Mouse (Mus musculus) thymus, postnatal 36 days (tissue): ENCODE results near the gene Fxyd4.

ENCODE experiments used
- DNase-seq, 2 experiments: peaks; one replicate each; pipeline ENCODE4 v3.0.0; 2022; ENCODE audit warnings: mixed read lengths in 2 of 2

Fxyd4 gene

DNA sequence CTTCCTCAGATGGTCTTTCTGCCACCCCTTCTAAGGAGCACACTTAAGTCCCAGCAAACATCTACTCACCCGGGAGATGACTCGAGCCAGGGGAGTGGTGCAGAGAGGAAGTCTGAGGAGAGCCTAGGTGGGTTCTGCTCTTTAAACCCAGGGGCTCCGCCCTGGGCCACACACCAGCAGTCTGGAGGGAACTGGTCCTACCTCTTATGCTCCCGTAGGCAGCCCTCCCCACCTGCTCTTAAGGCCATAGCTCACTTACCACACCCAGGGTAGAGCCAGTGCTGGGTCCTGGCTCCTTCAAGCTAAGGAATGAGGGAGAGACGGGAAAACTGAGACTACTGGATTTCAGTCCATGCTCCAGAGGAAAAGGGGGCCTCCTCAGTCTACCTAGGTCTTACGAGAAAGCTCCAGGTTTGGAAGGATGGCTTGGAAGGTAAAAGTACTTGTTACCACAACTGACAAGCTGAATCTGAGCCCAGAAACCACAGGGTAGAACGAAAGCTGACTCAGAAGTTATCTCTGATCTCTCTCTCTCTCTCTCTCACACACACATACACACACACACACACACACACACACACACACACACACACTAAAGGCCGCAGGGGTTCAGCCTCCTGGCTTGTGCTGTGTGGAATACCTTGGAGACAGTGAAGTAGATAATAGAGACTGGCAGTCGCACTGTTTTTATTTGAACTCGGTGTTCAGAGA is at the start of gene Fxyd4:
Gene Fxyd4, minus strand, starts transcription at position 471 of the 711 bp plus-strand sequence.
- DNase-seq, result peak in 1 of 2 experiments; percentile 29

DNA sequence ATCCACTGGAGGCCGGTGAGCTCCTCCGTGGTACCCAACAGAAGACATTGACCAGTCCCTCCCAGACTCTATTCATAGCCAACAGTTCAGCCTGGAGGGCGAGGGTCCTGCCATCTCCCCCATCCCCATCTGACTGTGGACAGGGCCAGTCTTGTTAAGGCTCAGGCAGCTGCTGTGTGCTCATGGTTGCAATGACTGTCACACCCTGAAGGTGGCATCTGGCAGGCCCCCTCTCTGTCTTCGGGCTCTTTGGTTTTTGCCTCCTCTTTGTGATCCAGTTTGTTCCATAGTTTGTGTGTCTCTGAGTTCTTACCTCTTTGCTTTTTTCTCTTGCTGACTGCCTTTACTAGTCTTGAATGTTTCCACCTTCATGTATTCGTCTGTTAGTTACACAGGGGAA is 49.7 kb upstream of the Fxyd4 start:
- DNase-seq, result no peak

DNA sequence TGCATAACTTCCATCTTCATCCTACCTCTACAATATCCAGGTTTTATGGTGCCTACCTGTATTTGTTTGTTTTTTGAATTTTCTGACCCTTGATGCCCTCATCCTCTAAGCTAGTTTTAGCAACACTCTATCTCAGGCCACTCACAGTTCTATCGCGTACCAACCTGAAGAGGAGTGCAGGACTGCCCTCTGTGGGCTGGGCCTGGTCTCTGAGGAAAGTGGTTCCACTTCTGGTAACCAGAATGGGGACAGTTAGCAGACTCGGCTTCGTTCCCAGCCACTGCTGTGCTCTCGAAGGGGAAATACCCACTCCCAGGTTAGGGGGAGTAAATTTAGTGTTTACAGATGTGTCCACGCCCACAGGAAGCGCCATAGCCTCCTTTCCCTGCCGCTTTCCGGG is 29.2 kb upstream of the Fxyd4 start:
- DNase-seq, result no peak

DNA sequence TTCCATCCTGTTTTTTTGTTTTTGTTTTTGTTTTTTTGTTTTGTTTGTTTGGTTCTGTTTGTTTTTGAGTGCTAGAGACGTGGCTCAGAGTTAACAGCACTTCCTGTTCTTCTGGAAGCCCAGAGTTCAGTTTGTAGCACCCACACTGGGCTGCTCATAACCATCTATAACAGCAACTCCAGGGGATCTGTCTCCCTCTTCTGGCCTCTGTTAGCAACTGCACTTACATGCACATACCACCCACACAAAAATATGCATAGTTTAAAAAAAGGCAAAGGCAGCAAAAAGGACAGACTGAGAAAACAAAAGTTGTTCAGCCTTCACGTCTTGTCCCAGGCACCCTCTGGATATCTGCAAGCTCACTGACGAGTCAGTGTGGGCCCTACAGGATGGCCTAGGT is 25.7 kb upstream of the Fxyd4 start:
- no peak for DNase-seq

DNA sequence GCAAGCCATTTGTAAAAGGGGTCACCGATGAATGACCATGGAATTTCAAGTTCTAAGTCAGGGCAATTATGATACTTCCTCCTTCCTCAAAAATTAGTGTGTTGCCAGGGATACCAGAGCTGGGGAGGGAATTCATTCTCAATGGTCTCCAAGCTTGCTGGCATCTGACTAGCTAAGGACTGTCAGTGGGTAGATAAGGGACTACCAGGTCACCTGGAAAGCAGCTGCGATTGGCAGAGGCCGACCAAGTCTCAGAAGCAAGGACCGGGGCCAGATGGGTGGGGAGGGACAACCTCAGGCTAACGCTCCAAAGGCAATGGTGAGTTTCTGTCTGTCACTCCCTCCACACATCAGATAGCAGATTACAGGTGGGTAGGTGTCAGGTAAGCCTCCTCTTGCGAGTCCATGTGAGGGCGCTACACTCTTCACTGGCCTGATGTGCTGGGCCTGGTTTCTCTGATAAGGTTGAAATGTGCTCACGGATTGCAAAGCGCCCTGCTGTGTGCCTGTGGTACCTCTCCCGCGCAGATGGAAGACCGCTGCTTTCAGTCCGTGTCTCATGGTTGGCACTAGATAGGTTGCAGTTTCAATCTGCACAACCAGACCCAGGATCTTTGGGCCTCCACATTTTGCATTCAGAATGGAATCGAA is 19.5 kb upstream of the Fxyd4 start:
- DNase-seq, result no peak

DNA sequence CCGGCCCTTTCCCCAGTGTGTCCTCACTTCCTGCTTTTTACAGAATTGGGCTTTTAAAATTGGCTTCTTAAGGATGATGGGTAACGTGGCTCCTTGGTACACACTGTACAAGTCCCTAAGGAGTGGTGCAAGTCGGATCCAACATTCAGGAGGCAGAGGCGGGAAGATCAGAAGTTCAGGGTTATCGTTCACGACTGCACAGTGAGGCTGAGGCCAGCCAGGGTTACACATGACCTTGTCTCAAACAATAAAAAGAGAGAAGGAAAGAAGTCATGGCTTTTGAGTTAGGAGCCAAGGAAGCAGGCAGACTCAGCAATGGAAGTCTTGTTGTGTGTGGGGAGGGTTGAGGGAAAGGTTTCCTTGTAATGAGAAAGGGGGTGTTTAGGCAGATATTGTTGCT is 18.7 kb upstream of the Fxyd4 start:
- no peak for DNase-seq

DNA sequence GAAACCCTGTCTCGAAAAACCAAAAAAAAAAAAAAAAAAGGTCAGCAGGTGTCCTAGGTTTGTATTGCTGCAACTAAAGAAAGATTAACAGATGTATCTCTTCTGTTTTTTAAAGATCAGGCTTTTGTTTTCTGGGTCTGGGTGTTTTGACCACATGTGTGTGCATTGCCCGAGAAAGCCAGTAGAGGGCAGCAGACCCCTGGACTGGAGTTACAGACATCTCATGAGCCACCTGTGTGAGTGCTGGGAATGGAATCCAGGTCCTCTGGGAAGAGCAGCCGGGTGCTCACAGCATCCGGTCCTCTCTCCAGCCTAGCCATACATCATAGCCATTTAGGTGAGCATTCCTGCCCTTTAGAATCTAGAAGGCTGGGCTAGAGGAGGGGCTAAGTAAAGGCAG is 14.8 kb upstream of the Fxyd4 start:
- peak in 1 of 2 experiments; percentile 11 for DNase-seq

DNA sequence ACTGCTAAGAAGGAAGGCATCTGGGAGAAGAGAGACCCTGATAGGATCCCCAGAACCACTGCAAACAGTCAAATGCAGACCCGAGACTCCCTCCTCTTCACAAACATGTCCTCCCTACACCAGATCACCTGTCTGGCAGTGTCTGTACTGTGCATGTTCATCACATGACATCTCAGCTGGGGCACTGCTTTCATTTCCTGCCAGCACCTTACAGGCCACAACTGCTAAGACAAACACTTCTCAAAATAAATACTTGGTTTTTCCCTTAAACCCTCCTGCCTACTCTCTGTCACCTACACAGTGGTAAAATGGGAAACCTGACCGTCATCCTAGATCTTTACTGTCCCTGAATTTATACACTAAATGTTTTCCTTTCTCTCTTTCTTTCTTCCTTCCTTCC is 6.4 kb upstream of the Fxyd4 start:
- no peak for DNase-seq

DNA sequence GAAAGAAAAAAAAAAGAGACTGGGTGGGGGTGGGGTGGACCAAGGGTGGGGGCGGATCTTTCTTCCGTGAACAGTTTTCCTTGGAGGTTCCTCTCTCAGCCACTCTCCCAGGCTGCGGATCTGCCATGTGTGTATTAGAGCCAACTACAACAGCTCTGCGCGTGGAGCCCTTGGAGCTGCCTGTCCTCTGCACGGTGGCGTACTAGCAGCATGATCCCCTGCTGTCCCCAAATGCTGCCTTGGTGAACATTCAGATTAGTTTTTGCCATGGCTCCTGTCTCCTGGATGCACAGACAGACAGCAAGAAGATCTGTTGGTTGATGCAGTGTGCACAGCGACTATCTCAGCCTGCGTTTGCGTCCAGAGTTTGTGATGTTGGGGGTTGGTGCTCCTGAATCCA is 5.3 kb upstream of the Fxyd4 start:
- no peak for DNase-seq

DNA sequence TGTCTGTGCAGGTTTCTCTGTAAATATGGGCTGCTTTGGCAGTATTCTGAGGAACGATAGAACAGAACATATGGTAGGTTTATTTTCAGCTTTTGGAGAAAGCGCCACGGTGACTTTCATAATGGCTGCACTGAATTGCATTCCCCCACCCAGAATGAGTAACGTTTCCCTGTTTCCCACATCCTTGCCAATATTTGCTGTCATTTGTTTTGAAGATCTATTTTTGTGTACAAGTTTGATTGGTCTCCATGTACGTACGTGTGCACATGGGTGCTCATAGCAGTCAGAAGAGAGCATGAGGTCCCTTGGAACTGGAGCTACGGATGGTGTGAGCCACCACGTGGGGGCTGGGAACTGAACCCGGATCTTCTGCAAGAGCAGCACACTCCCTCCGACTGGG is 1.5 kb upstream of the Fxyd4 start:
- no peak for DNase-seq

DNA sequence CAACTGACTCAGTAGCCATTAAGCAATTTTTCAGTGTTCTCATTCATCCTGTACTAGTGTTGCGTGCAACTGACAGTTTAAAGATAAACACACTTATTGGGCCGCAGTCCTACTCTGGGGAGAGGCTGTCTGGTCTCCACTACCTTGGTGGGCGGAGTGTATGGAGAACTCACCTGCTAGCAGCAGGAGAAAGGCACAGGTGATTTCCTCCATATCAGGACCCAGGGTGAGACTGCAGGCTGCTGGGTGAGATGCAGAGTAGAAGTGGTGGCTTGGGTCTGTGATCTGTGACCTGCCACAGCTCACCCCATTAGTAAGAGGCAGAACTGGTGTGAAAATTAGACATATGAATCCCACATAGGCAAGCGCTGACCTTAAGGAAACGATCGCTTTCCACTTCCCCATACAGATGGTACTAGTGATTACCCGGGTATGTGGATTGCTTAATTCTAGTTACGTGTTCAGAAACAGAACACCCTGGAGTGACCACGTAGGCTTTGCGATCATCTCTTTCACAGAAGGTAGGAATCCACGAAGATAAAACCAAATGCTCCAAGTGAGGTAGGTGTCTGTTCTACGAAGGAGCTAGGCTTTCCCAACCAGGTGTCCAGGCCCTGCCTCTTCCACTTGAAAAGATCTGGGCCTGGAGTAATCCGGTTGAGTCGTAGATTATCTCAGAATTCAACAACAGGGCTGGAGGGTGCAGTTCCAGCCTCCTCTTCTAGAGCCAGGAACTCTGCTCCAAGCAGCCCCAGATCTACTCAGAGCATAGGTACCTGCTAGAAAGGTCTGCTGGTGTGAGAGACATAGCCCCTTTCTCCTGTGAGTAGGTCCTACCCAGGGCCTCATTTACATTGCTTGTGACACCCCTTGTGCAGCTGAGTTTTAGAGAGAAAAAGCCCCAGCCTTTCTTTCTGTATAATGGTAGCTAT is 1.5 kb downstream of the Fxyd4 start:
- no peak for DNase-seq

DNA sequence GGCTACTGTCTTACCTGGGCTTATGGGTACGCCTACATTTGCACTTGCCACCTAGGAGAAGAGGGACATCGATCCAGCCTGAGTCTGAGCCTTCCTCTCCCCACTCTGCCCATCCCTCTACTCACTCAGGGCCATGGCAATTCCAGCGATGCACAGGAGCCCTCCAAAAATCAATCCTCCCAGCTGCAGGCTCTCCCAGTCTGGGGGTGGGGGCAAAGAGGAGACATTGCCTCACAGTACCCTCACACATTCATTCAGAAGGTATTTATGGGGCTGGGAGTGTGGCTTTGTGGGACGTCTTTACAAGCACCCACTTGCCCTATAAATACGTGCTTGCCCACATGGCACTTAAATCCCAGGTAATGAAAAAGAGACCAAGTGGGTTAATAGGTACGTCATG is 3.2 kb downstream of the Fxyd4 start:
- no peak for DNase-seq

DNA sequence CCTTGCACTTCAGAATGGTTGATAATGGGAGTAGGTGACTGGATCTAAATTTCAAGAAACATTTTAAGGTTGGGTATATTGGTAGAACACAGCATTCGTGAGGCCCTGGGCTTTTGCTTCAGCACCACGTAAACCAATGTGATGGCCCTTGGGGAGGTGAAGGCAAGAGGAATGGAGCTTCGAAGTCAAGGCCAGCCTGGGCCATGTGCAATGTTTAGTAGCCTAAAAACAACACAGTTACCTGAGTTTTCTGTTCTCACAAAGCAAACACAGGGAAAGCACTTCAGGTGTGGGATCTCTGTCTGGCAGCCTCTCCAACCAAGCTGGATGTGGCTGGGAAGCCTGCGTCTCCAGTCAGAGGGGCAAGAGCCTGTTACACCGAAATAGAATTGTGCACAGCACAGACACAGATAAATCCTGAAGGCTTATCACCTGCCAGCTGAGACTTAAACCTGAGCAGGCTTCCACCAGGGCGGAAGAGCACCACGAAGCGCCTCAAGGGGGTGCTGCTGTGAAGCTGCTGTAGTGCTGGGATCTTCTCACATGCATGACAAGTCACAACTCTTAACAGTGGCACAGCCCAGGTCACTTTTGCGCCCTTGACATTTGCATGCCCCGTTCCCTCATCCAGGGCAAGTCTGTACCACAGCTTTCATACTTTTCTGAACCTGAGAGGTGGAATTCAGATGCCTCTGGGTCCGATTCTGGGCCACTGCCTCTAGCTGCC is 5.0 kb downstream of the Fxyd4 start:
- no peak for DNase-seq

DNA sequence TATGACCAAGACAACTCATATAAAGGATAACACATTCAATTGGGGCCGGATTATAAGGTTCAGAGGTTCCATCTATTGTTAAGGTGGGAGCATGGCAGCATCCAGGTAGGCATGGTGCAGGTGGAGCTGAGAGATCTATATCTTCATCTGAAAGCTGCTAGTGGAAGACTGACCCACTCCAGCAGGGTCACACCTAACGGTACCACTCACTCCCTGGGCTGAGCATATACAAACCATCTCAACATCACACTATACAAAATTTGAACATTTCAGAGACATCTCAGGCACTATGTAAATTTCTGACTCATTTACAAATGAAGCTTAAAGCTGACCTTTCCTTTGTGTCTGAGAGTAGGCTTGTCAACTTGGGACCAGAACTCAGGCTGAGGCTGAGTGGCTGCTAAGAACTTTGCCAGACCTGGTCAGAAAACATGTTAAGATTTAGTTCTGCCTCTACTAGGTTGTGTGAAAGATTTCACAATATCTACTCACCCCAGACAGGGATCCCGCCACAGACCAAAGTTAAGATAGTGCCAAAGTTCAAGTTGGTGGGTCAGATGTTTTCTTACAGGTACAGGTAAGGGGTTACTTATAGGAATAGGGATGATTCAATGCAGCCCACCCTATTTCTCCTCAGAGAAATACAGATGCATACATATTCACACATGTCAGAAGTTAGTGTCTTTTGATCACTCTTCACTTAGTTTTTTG is 7.4 kb downstream of the Fxyd4 start:
- no peak for DNase-seq

DNA sequence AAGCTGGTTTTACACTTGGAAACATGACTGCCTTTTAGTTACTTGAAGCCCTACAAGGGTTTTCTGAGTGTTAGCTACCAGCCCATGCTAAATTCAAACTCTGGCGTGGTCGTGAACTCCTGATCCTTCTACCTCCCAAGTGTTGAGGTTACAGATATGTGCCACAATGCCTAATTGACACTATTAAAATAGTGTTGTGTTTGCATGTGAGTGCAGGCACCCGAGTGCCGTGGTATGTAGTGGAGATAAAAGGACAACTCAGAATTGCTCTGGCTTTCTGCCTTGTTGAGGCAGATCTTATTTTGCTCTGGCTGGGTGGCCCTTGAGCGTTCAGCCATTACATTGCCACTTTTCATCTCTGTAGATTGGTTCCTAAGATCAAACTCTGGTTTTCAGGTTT is 8.7 kb downstream of the Fxyd4 start:
- DNase-seq, result no peak

DNA sequence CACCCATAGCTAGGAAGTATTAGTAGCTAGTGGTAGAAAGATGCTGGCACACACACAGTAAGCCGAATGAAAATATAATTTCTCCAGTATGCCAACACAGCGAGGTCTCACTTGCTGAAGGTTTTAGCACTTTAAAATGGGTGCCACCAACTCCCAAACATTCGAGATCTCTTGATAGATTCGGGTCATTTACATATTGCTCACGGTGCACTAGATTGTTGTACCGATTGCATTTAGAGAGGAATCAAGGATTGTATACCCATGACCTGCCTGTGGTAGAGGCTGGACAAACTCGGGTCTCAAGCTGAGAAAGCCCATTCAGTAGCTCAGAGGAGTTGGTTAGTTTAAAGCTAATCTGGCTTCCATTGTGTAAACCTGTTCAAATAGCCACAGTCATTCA is 9.5 kb downstream of the Fxyd4 start:
- DNase-seq, result no peak

DNA sequence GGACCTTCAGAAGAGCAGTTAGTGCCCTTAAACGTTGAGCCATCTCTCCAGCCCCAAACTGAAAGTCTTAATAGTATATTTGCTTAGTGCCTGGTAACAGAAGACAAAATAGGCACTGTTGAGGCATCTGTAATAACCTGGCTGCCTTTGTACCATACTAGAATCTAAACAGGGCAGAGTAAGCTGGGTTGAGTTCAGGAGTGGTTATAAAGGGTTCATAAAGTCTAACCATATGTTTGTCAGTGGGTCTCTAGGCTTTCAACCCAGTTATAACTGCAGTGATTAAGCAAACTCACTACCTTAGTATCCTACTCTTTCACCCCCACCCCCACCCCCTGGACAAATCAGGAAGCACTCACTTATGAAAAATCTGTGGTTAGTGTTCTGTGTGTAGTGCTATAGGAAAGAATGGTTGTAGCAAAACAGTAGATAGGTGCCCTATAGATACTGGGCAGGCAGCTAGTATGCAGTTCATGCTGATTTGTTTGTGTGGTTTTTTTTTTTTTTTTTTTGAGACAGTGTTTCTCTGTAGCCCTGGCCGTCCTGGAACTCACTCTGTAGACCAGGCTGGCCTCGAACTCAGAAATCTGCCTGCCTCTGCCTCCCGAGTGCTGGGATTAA is 10.5 kb downstream of the Fxyd4 start:
- DNase-seq, result no peak

DNA sequence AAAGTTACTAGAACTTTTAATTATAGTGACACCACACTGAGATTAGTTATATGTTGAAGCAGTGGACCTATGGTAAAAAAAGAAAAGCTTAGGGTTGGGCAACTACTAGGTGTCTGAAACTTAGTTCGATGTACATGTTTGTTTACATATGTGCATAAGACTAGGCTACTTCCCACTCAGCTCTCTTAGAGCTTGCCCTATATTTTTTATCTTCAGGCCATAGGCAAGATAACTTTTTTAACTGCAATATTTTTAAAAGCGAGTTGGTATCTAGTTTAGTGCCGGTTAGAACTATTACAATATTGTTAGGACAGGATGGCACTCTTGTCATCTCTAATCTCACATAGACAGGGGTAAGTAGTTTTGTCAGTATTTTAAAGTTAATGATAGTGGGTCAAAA is 15.5 kb downstream of the Fxyd4 start:
- no peak for DNase-seq

DNA sequence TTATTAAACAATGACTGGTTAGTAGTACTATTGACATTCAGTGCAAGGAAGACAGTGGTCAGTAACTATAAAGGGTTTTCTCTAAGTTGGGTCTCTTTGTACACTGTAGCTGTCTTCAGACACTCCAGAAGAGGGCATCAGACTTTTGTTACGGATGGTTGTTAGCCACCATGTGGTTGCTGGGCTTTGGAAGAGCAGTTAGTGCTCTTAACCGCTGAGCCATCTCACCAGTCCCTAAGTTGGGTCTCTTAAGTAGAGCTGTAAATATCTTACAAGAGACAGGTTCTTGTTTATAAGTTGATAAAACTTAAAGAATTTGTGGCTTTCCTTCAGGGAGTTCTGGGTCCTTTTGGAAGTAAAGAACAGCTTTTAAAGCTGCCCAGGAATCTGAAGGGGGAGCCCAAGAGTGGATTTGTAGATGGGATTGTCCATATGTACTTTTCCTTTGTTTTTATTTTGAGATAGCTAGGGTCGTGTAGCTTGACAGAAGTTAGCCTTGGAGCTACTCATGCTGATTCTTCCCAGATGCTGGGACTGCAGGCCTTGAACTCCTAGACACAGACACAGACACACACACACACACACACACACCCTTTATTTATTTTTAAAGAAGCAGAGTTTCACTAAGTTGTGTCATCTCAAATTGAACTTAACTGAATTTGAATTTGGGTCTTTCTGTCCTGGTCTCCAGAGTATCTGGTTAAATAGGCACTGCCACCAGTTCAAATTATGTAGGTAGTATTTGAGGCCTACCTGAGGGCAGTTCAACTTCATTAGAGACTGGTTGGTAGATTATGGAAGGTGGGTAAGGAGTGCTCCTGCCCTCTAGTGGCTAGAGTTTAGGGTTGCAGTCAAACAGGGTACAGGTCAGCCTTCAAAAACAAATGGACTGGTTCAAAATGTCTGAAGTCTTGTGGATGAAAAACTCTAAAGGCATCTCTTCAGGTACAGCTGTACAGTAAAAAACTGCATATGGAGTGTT is 16.5 kb downstream of the Fxyd4 start:
- no peak for DNase-seq

DNA sequence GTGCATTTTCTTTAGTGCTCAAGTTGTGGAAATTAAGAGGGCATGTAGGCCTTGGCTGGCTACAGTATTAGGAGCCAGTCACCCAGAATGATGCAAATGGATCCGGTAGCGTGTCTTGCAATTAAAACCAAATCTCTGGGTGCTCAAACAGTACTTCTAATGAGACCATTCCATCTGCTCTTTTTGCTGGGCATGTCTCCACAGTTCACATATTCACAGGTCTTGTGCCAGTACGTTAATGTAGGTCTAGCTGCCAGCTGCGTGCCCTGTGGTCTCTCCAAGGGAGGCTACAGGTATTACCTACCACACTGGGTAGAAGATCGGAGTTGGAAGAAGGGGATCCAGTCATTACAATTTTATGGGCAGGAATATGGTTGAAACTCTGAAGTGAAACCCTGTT is 19.4 kb downstream of the Fxyd4 start:
- no peak for DNase-seq

DNA sequence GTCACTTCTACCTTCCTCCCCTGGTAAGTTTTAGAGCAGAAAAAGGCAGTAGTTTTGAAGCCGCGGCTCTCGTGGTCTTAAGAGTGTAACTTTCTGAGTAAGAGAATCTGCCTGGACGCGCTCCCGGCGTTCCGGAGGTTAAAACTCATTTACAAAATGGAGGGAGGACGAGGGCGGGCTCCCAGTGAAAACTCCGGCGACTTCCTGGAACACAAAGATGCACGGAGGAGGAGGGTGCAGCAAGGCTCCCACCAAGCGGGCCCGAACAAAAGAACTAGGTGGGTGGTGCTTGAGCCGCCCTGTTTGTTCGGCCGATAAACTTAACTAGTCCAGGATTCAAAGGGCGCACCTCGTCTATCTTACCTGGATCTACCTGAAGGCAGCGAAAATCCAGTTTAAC is 19.9 kb downstream of the Fxyd4 start:
- peak; percentile 77 to 84 for DNase-seq
